11 mouse cellular contexts compared by ENCODE assay signal in the genomic region with DNA sequence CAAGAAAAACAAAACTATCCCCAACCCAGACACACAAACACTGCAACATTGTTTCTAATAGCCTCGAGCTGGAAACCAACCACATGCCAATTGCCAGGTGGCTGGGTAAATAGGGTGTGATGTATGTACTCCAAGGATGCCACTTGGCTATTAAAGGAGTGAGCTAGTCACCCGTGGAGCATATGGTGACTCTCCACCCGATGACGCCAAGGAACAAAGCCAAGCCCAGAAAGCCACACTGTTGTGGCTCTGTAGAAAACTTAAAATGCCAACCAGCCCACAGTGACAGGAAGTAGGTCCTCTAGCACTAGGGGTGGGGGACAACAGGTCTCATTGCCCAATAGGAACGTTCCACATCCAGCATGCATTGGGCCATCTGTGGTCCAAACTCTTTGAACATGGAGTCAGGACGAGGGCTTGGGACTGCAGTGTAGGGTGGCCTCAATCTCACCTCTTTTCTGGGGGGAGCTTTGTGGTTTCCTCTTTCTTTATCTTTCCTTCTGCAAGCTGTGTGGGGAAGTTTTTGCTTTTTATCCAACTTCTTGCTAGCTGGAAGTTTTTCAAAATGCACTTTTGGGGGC. TPM values are rescaled to one million over a fixed set of nuclear protein-coding genes. Genes with fewer than 3 reads are reported as not detected.
DNase-seq lines count a peak whose midpoint lies in the region; ATAC-seq and TF ChIP-seq lines count a peak whose summit lies in the region.
"Had no signal": no experiment of that assay in that cellular context is flagged by ENCODE, and none has a peak within 500 bp of the region (broad histone marks: within the 10 kb centered on the region; RNA-seq: fewer than 3 reads in every experiment).

No protein-coding gene starts in this region.

- peaks cover 10% of the 10 kb centered on the region for H3K36me3 ChIP-seq in lung, postnatal 0 days (ENCODE audit: insufficient read depth, low read length)
- H3K36me3 ChIP-seq in midbrain, embryonic 16.5 days (ENCODE audit: control insufficient read depth, insufficient read depth, low read length) = 0 out of 2 replicates have a peak, but pooled peaks cover 10% of the 10 kb centered on the region

- no peak overlapping the region for H3K4me2 ChIP-seq in lung, postnatal 0 days (replicated peaks; ENCODE audit: low read depth, low read length)
- H3K4me2 ChIP-seq in midbrain, embryonic 16.5 days (ENCODE audit: low read length) = no peak overlapping the region

- peak; percentile 10 for DNase-seq in lung, postnatal 0 days (ENCODE audit: low spot score)
- no peak for DNase-seq in lung, adult 18-20 months
- peak; percentile 50 for DNase-seq in Muller cell, postnatal 12 days (ENCODE audit: inconsistent ontology term)
- peak; percentile 42 to 50 for DNase-seq in thymus, postnatal 36 days
- no peak for DNase-seq in cerebellum, adult 11-12 months
- DNase-seq: heart, postnatal 36 days; left cerebral cortex, postnatal 4 days; retina, postnatal 1 day had no signal

- H3K27me3 ChIP-seq in lung, postnatal 0 days (replicated peaks; ENCODE audit: insufficient read depth, low read length) = no peaks in the 10 kb centered on the region
- H3K27me3 ChIP-seq in midbrain, embryonic 16.5 days (ENCODE audit: control insufficient read depth, insufficient read depth, low read depth, low read length) = no peaks in the 10 kb centered on the region

- no peak overlapping the region for H3K4me3 ChIP-seq in lung, postnatal 0 days (ENCODE audit: low read depth, low read length)
- H3K4me3 ChIP-seq in midbrain, embryonic 16.5 days (ENCODE audit: low read depth, low read length) = no peak overlapping the region

- H3K27ac ChIP-seq in lung, postnatal 0 days (ENCODE audit: low read length) = peak overlapping the region; percentile 81
- no peak overlapping the region for H3K27ac ChIP-seq in midbrain, embryonic 16.5 days (ENCODE audit: low read length)
- H3K27ac ChIP-seq: kidney, postnatal 0 days had no signal

- ATAC-seq in lung, postnatal 0 days = no peak
- peak; percentile 34 for ATAC-seq in megakaryocyte, adult 5-6 weeks (ENCODE audit: poor library complexity, severe bottlenecking)
- no peak for ATAC-seq in midbrain, embryonic 16.5 days

- no peak overlapping the region for H3K9ac ChIP-seq in lung, postnatal 0 days (replicated peaks; ENCODE audit: low read depth)
- no peak overlapping the region for H3K9ac ChIP-seq in midbrain, embryonic 16.5 days (ENCODE audit: low read depth, low read length)

- no peak for TF ChIP-seq EP300 in lung, postnatal 0 days (IDR thresholded peaks at IDR 0.05)

- H3K4me1 ChIP-seq in lung, postnatal 0 days (ENCODE audit: insufficient read depth, low read depth, low read length) = peaks cover 60% of the 10 kb centered on the region
- H3K4me1 ChIP-seq in midbrain, embryonic 16.5 days (ENCODE audit: control insufficient read depth, insufficient read depth, low read length) = no peaks in the 10 kb centered on the region

- 54% methylated on average over 6 of the region's 6 CpGs for WGBS in lung, postnatal 0 days
- 72% methylated on average over 6 of the region's 6 CpGs for WGBS in midbrain, embryonic 16.5 days

- H3K9me3 ChIP-seq in lung, postnatal 0 days (ENCODE audit: low read length) = no peaks in the 10 kb centered on the region
- no peaks in the 10 kb centered on the region for H3K9me3 ChIP-seq in midbrain, embryonic 16.5 days (replicated peaks; ENCODE audit: control insufficient read depth, low read length, poor library complexity, severe bottlenecking)

- no peak for TF ChIP-seq CTCF in lung, postnatal 0 days (IDR thresholded peaks at IDR 0.05)

RNA-seq across cellular contexts. Expression of gene Sik1, which starts 15.1 kb away (rescaled TPM):
- 29.5 and 35.9 TPM in 2 replicates for polyA plus RNA-seq in lung, postnatal 0 days (2015; fragmentation: Nextera tagmentation; extraction: Ambion mirVana)
- total RNA-seq in megakaryocyte, adult 5-6 weeks (2015) = 29.9 and 37.6 TPM in 2 replicates
- total RNA-seq in megakaryocyte, adult 5-6 weeks (2017) = 30.6 and 31.2 TPM in 2 replicates
- polyA plus RNA-seq in midbrain, embryonic 16.5 days (2015; fragmentation: Nextera tagmentation; extraction: Ambion mirVana) = 16.7 and 20.9 TPM in 2 replicates

Comparison
In these comparisons a context has a peak if more than half of its experiments do, and no peak if none do; other contexts are left out.
1. DNase-seq: peak in lung, postnatal 0 days (single experiment), Muller cell, postnatal 12 days (single experiment) and thymus, postnatal 36 days (2 of 2); none in lung, adult 18-20 months (0 of 2) and cerebellum, adult 11-12 months (single experiment).